Mouse (Mus musculus): ENCODE measurements around the gene Vmn1r177.
"Not testable (repeated sequence)": the region's sequence is repeated elsewhere in the genome, so short reads cannot be mapped to it uniquely, and the experiment has no call there.

- not testable (repeated sequence) for TF ChIP-seq GATA1 (IDR thresholded peaks at IDR 0.05; ENCODE audit: borderline replicate concordance, low read length); FLI1 (IDR thresholded peaks at IDR 0.05; ENCODE audit: low read length)
Measured at GRCm38 (mm10) chr7:23876918-23877317, 10.7 kb upstream of the Vmn1r177 start.

Data from megakaryocyte, embryonic 14.5 days (primary cell).